Mouse (Mus musculus): ENCODE measurements around the gene 4930556J24Rik. TPM values are rescaled to one million over a fixed set of nuclear protein-coding genes. Genes with fewer than 3 reads are reported as not detected.

Gene 4930556J24Rik
- total RNA-seq, 1 experiment: 0.76 TPM

DNA sequence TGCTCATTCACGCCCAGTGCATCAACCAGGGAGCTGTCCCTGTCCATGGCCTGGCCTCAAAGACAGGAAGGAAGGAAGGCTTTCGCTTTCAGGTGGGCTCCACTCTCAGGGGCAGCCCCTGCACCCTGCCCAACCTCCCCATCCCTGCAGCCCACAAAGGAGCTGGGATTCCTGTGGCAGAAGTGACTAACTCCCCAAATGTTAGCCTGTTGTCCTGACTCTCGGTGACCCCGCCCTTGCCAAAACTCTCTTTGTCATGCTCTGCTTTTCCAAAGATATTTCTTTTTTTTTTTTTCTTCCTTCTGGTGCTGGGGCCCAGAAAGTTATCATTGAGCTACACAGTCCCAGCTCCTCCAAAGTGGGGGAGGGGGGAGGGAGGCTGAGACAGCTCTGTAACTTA lies 67.3 kb downstream of the 4930556J24Rik start:
- H3K4me1 ChIP-seq (ENCODE audit: control insufficient read depth in 2 of 2, insufficient read depth in 2 of 2, low read length in 2 of 2, poor library complexity in 1 of 2): peaks cover 3 to 15% of the 10 kb centered on the region in 2 experiments; a peak in 3 of 4 replicates
- no peak overlapping the region for H3K4me3 ChIP-seq (ENCODE audit: insufficient read depth in 1 of 2, low read depth in 1 of 2, low read length in 2 of 2, poor library complexity in 1 of 2, severe bottlenecking in 1 of 2)
- H3K36me3 ChIP-seq (ENCODE audit: control insufficient read depth, insufficient read depth, low read length, poor library complexity, severe bottlenecking): no peaks in the 10 kb centered on the region; the same call in 1 of the 2 replicates
- H3K27ac ChIP-seq (ENCODE audit: insufficient read depth, low read depth, low read length, poor library complexity, severe bottlenecking): no peak overlapping the region
- no peaks in the 10 kb centered on the region for H3K9me3 ChIP-seq (ENCODE audit: control insufficient read depth, insufficient read depth, low read depth, low read length)
- in situ Hi-C loops (cut with MboI; ENCODE audit: low sequenced_read_pairs in 2 of 2, unreplicated experiment in 2 of 2): no loop called here
- TF ChIP-seq ZC3H11A (IDR thresholded peaks at IDR 0.05; ENCODE audit: borderline replicate concordance, low read depth, low read length) (no peak), CHD2 (IDR thresholded peaks at IDR 0.05; ENCODE audit: low read depth, low read length) (no peak), HCFC1 (IDR thresholded peaks at IDR 0.05; ENCODE audit: borderline replicate concordance, insufficient read depth, low read length) (no peak), MAFK (IDR thresholded peaks at IDR 0.05; ENCODE audit: insufficient read depth, low read depth, low read length) (no peak), ZNF384 (IDR thresholded peaks at IDR 0.05; ENCODE audit: low read depth, low read length) (no peak)
- no peak overlapping the region for H3K9ac ChIP-seq (ENCODE audit: insufficient read depth, low read depth, low read length, poor library complexity, severe bottlenecking)
- DNase-seq (ENCODE audit: low read depth, low spot score): no peak

DNA sequence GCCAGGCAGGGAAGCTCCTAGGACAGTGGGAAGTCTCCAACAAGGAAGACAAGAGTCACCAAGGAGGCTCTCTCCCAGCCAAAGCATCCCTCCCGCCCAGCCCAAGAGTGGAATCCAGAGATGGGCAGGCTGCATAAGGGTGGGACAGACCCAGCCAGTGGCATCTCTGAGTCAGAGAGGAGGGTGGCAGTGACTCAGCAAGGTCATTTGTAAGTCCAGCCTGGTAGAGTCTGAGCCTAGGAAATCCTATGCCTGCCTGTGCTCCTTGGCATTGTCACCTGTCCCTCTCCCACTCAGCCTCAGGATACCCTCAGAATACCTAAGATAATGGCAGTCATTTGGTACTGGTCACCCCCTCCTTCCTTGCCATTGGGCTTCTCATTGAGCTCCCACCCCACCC lies 71.1 kb downstream of the 4930556J24Rik start:
- H3K27ac ChIP-seq (ENCODE audit: insufficient read depth, low read depth, low read length, poor library complexity, severe bottlenecking): no peak overlapping the region
- peaks cover 0 to 8% of the 10 kb centered on the region in 2 experiments; a peak in 2 of 4 replicates for H3K4me1 ChIP-seq (ENCODE audit: control insufficient read depth in 2 of 2, insufficient read depth in 2 of 2, low read length in 2 of 2, poor library complexity in 1 of 2)
- no peak overlapping the region for H3K4me3 ChIP-seq (ENCODE audit: insufficient read depth in 1 of 2, low read depth in 1 of 2, low read length in 2 of 2, poor library complexity in 1 of 2, severe bottlenecking in 1 of 2)
- H3K9me3 ChIP-seq (ENCODE audit: control insufficient read depth, insufficient read depth, low read depth, low read length): no peaks in the 10 kb centered on the region
- H3K9ac ChIP-seq (ENCODE audit: insufficient read depth, low read depth, low read length, poor library complexity, severe bottlenecking): no peak overlapping the region
- no peak for DNase-seq (ENCODE audit: low read depth, low spot score)
- no peaks in the 10 kb centered on the region; the same call in 1 of the 2 replicates for H3K36me3 ChIP-seq (ENCODE audit: control insufficient read depth, insufficient read depth, low read length, poor library complexity, severe bottlenecking)
- in situ Hi-C loops (cut with MboI; ENCODE audit: low sequenced_read_pairs in 2 of 2, unreplicated experiment in 2 of 2): no loop called here
- TF ChIP-seq ZNF384 (IDR thresholded peaks at IDR 0.05; ENCODE audit: low read depth, low read length) (no peak), MAFK (IDR thresholded peaks at IDR 0.05; ENCODE audit: insufficient read depth, low read depth, low read length) (0 out of 2 replicates have a peak, but pooled peaks have one; percentile 17)

DNA sequence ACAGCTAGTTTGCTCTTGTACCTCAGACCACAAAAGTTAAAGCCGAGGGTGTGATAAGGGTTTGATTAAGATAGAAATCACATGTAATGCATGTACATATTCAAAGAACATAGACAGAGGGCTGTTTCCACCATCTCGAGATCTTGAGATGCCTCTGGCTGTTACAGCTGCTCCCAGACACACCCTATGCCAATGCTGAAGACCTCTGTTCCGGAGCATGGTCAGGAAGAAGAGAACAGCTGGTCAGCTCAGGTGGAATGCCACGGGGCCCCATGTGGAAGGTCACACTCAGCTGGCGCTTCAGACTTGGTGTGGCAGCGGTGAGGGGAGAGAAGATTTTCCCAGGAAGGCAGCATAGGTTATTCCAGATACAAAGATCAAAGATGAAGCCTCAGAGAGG lies 71.9 kb downstream of the 4930556J24Rik start:
- DNase-seq (ENCODE audit: low read depth, low spot score): no peak
- peaks cover 0 to 8% of the 10 kb centered on the region in 2 experiments; a peak in 2 of 4 replicates for H3K4me1 ChIP-seq (ENCODE audit: control insufficient read depth in 2 of 2, insufficient read depth in 2 of 2, low read length in 2 of 2, poor library complexity in 1 of 2)
- TF ChIP-seq ZC3H11A (IDR thresholded peaks at IDR 0.05; ENCODE audit: borderline replicate concordance, low read depth, low read length) (no peak), ZNF384 (IDR thresholded peaks at IDR 0.05; ENCODE audit: low read depth, low read length) (no peak), HCFC1 (IDR thresholded peaks at IDR 0.05; ENCODE audit: borderline replicate concordance, insufficient read depth, low read length) (no peak), MAFK (IDR thresholded peaks at IDR 0.05; ENCODE audit: insufficient read depth, low read depth, low read length) (no peak), CHD2 (IDR thresholded peaks at IDR 0.05; ENCODE audit: low read depth, low read length) (no peak)
- no peaks in the 10 kb centered on the region; the same call in 1 of the 2 replicates for H3K36me3 ChIP-seq (ENCODE audit: control insufficient read depth, insufficient read depth, low read length, poor library complexity, severe bottlenecking)
- H3K4me3 ChIP-seq (ENCODE audit: insufficient read depth in 1 of 2, low read depth in 1 of 2, low read length in 2 of 2, poor library complexity in 1 of 2, severe bottlenecking in 1 of 2): no peak overlapping the region
- in situ Hi-C loops (cut with MboI; ENCODE audit: low sequenced_read_pairs in 2 of 2, unreplicated experiment in 2 of 2): no loop called here
- H3K9me3 ChIP-seq (ENCODE audit: control insufficient read depth, insufficient read depth, low read depth, low read length): no peaks in the 10 kb centered on the region
- H3K9ac ChIP-seq (ENCODE audit: insufficient read depth, low read depth, low read length, poor library complexity, severe bottlenecking): no peak overlapping the region
- no peak overlapping the region for H3K27ac ChIP-seq (ENCODE audit: insufficient read depth, low read depth, low read length, poor library complexity, severe bottlenecking)

DNA sequence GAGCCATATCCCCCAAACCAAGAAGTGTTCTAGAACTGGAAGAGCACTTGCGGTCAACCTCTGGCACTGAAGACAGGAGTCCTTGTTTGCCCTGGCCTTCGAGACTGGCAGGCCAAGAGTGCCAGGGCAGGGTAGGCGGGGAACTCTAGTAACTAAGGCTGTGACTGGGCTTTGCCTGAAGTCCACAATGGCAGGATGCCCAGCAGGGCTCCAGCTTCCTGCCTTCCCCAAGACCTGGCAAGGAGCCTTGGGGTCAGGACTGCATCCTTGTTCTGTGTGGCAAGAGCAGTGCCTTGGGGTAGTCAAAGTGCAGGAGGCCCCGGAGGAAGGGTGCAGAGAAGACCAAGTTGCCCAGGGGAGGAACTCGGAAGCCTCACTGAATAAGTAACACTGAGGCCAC lies 73.5 kb downstream of the 4930556J24Rik start:
- no peak overlapping the region for H3K4me3 ChIP-seq (ENCODE audit: insufficient read depth in 1 of 2, low read depth in 1 of 2, low read length in 2 of 2, poor library complexity in 1 of 2, severe bottlenecking in 1 of 2)
- in situ Hi-C loops (cut with MboI; ENCODE audit: low sequenced_read_pairs in 2 of 2, unreplicated experiment in 2 of 2): no loop called here
- H3K27ac ChIP-seq (ENCODE audit: insufficient read depth, low read depth, low read length, poor library complexity, severe bottlenecking): no peak overlapping the region
- H3K4me1 ChIP-seq (ENCODE audit: control insufficient read depth in 2 of 2, insufficient read depth in 2 of 2, low read length in 2 of 2, poor library complexity in 1 of 2): peaks cover 0 to 8% of the 10 kb centered on the region in 2 experiments; a peak in 2 of 4 replicates
- TF ChIP-seq ZC3H11A (IDR thresholded peaks at IDR 0.05; ENCODE audit: borderline replicate concordance, low read depth, low read length) (no peak), ZNF384 (IDR thresholded peaks at IDR 0.05; ENCODE audit: low read depth, low read length) (no peak), CHD2 (IDR thresholded peaks at IDR 0.05; ENCODE audit: low read depth, low read length) (no peak), HCFC1 (IDR thresholded peaks at IDR 0.05; ENCODE audit: borderline replicate concordance, insufficient read depth, low read length) (no peak), MAFK (IDR thresholded peaks at IDR 0.05; ENCODE audit: insufficient read depth, low read depth, low read length) (no peak)
- no peak for DNase-seq (ENCODE audit: low read depth, low spot score)
- no peak overlapping the region for H3K9ac ChIP-seq (ENCODE audit: insufficient read depth, low read depth, low read length, poor library complexity, severe bottlenecking)
- H3K9me3 ChIP-seq (ENCODE audit: control insufficient read depth, insufficient read depth, low read depth, low read length): no peaks in the 10 kb centered on the region
- H3K36me3 ChIP-seq (ENCODE audit: control insufficient read depth, insufficient read depth, low read length, poor library complexity, severe bottlenecking): no peaks in the 10 kb centered on the region; the same call in 1 of the 2 replicates

DNA sequence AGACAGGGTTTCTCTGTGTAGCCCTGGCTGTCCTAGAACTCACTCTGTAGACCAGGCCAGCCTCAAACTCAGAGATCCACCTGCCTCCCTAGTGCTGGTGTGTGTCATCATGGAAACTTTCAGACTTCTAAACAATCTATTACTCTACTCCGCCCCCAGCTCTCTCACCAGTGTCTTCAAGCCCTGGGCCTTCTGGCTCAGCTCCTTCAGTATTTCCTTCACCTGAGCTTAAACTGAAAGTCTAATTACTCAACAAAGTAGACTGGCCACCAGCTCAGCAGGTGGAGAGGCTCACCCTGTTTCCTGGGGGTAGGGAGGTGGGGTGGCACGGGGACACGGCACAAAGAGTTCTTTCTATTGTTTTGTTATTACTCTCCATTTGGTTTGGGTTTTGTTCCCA lies 74.1 kb downstream of the 4930556J24Rik start:
- H3K4me1 ChIP-seq (ENCODE audit: control insufficient read depth in 2 of 2, insufficient read depth in 2 of 2, low read length in 2 of 2, poor library complexity in 1 of 2): peaks cover 0 to 8% of the 10 kb centered on the region in 2 experiments; a peak in 2 of 4 replicates
- H3K27ac ChIP-seq (ENCODE audit: insufficient read depth, low read depth, low read length, poor library complexity, severe bottlenecking): no peak overlapping the region
- H3K36me3 ChIP-seq (ENCODE audit: control insufficient read depth, insufficient read depth, low read length, poor library complexity, severe bottlenecking): no peaks in the 10 kb centered on the region; the same call in 1 of the 2 replicates
- in situ Hi-C loops (cut with MboI; ENCODE audit: low sequenced_read_pairs in 2 of 2, unreplicated experiment in 2 of 2): no loop called here
- H3K9ac ChIP-seq (ENCODE audit: insufficient read depth, low read depth, low read length, poor library complexity, severe bottlenecking): no peak overlapping the region
- TF ChIP-seq CHD2 (IDR thresholded peaks at IDR 0.05; ENCODE audit: low read depth, low read length): no peak
- no peak for TF ChIP-seq MAFK (IDR thresholded peaks at IDR 0.05; ENCODE audit: insufficient read depth, low read depth, low read length)
- no peak for TF ChIP-seq ZNF384 (IDR thresholded peaks at IDR 0.05; ENCODE audit: low read depth, low read length)
- no peak for TF ChIP-seq HCFC1 (IDR thresholded peaks at IDR 0.05; ENCODE audit: borderline replicate concordance, insufficient read depth, low read length)
- no peak for TF ChIP-seq ZC3H11A (IDR thresholded peaks at IDR 0.05; ENCODE audit: borderline replicate concordance, low read depth, low read length)
- no peak for DNase-seq (ENCODE audit: low read depth, low spot score)
- no peaks in the 10 kb centered on the region for H3K9me3 ChIP-seq (ENCODE audit: control insufficient read depth, insufficient read depth, low read depth, low read length)
- no peak overlapping the region for H3K4me3 ChIP-seq (ENCODE audit: insufficient read depth in 1 of 2, low read depth in 1 of 2, low read length in 2 of 2, poor library complexity in 1 of 2, severe bottlenecking in 1 of 2)

Data from ES-E14 (cell line).